Mouse (Mus musculus) heart, postnatal 0 days (tissue): ENCODE results near the gene Nkg7.

ENCODE experiments used
- CTCF ChIP-seq: IDR thresholded peaks from 2 replicates; pipeline ENCODE4 v1.5.1; 2016; ENCODE audit warnings: antibody characterized with exemption, control low read depth, low read depth
- EP300 ChIP-seq: IDR thresholded peaks from 2 replicates; pipeline ENCODE4 v1.6.1; 2016; ENCODE audit warnings: antibody characterized with exemption, low read depth

GRCm38 (mm10) chr7:43454371-43454770 lies 17.5 kb downstream of the Nkg7 start:
- no peak for TF ChIP-seq CTCF
- TF ChIP-seq EP300, result no peak
